Comparison of ENCODE assay signal across 23 mouse cellular contexts in genomic region chr9:62998561-62998960, GRCm38 (mm10). TPM values are rescaled to one million over a fixed set of nuclear protein-coding genes. Genes with fewer than 3 reads are reported as not detected.
DNase-seq lines count a peak whose midpoint lies in the region; TF ChIP-seq lines count a peak whose summit lies in the region.
"Had no signal": no experiment of that assay in that cellular context is flagged by ENCODE, and none has a peak within 500 bp of the region (broad histone marks: within the 10 kb centered on the region; RNA-seq: fewer than 3 reads in every experiment).

No protein-coding gene starts in this region.

- no peak for TF ChIP-seq CTCF in gastrocnemius, adult 2 months (IDR thresholded peaks at IDR 0.05)

- no peak overlapping the region for H3K4me3 ChIP-seq in gastrocnemius, adult 2 months
- H3K4me3 ChIP-seq: forebrain, embryonic 13.5 days; hindbrain, embryonic 13.5 days; layer of hippocampus, adult 2 months; left cerebral cortex, adult 2 months; limb, embryonic 12.5 days; liver, embryonic 13.5 days; midbrain, embryonic 13.5 days; neural tube, embryonic 13.5 days had no signal

- DNase-seq in gastrocnemius, adult 2 months, result peak; percentile 21
- no peak for DNase-seq in gastrocnemius, adult 8-10 months (ENCODE audit: low spot score in 2 of 2)
- peak; percentile 18 to 33 for DNase-seq in heart, adult 9 months (ENCODE audit: low spot score in 2 of 2)
- no peak for DNase-seq in heart, postnatal 4 days
- peak; percentile 10 for DNase-seq in testis, postnatal 10 days (ENCODE audit: low spot score)
- no peak for DNase-seq in testis, postnatal 14 days (ENCODE audit: low spot score)
- DNase-seq: adrenal gland, postnatal 25 days; B cell, adult 2 months; cerebellum, adult 8-10 months; cerebellum, postnatal 36 days; kidney, adult 9 months; kidney, postnatal 36 days; liver, embryonic 13.5 days; lung, adult 2 months; lung, postnatal 10 days had no signal

- intact Hi-C loops in gastrocnemius, adult 2 months (cut with DNase I), result no loop called here

- H3K27ac ChIP-seq in gastrocnemius, adult 2 months, result no peak overlapping the region
- H3K27ac ChIP-seq: forebrain, embryonic 13.5 days; hindbrain, embryonic 13.5 days; layer of hippocampus, adult 2 months; left cerebral cortex, adult 2 months; limb, embryonic 12.5 days; liver, embryonic 13.5 days; macrophage; midbrain, embryonic 13.5 days; neural tube, embryonic 13.5 days had no signal

RNA-seq across cellular contexts. Expression of gene Pias1, which starts 10.8 kb away (rescaled TPM):
- total RNA-seq in gastrocnemius, adult 2 months (2021), result 10 to 100 TPM; 19.6 to 20.4 TPM
- total RNA-seq in gastrocnemius, adult 8-10 months (2022), result 10 to 100 TPM; 15.2 to 21.1 (median 18.4) TPM
- 10 to 100 TPM; 26.3 to 30.5 TPM for total RNA-seq in heart, postnatal 4 days (2021)

Comparison
In these comparisons a context has a peak if more than half of its experiments do, and no peak if none do; other contexts are left out.
1. DNase-seq: peak in gastrocnemius, adult 2 months (single experiment), heart, adult 9 months (2 of 2) and testis, postnatal 10 days (single experiment); none in gastrocnemius, adult 8-10 months (0 of 2), heart, postnatal 4 days (single experiment) and testis, postnatal 14 days (single experiment).